Mouse (Mus musculus) cerebellum, postnatal 4 days (tissue): Measurements from ENCODE around the gene Dapk3.
"Not testable (repeated sequence)": the region's sequence is repeated elsewhere in the genome, so short reads cannot be mapped to it uniquely, and the experiment has no call there.

Source experiments
- DNase-seq, 2 experiments: peaks; one replicate each; pipeline ENCODE4 v3.0.0; 2022; ENCODE audit warnings: low spot score in 2 of 2, mixed read lengths in 1 of 2

The Dapk3 gene

GRCm38 (mm10) chr10:81200141-81200540 is 17.3 kb downstream of the Dapk3 start:
- DNase-seq: no peak

GRCm38 (mm10) chr10:81200605-81201287 is 17.9 kb downstream of the Dapk3 start:
- DNase-seq: no peak

- no peak for DNase-seq
Measured at GRCm38 (mm10) chr10:81201807-81202758, 19.3 kb downstream of the Dapk3 start, which contains the start of gene Nmrk2. Gene Nmrk2 (minus strand): TSS chr10:81202051.

- DNase-seq: no peak
Measured at GRCm38 (mm10) chr10:81202978-81203720, 20.3 kb downstream of the Dapk3 start.

GRCm38 (mm10) chr10:81204137-81204536 is 21.3 kb downstream of the Dapk3 start:
- no peak for DNase-seq

- DNase-seq: no peak
Measured at GRCm38 (mm10) chr10:81210154-81210553, 27.3 kb downstream of the Dapk3 start.

GRCm38 (mm10) chr10:81216260-81216659 is 33.5 kb downstream of the Dapk3 start:
- no peak for DNase-seq

- no peak for DNase-seq
Measured at GRCm38 (mm10) chr10:81216810-81217209, 34.0 kb downstream of the Dapk3 start.

- DNase-seq: not testable (repeated sequence)
Measured at GRCm38 (mm10) chr10:81217267-81217666, 34.5 kb downstream of the Dapk3 start.

GRCm38 (mm10) chr10:81217964-81218363 is 35.2 kb downstream of the Dapk3 start:
- DNase-seq: peak; percentile 49 to 68

- no peak for DNase-seq
Measured at GRCm38 (mm10) chr10:81221402-81222015, 38.7 kb downstream of the Dapk3 start.

GRCm38 (mm10) chr10:81223731-81224130 is 40.9 kb downstream of the Dapk3 start:
- not testable (repeated sequence) for DNase-seq

- no peak for DNase-seq
Measured at GRCm38 (mm10) chr10:81229735-81230437, 47.1 kb downstream of the Dapk3 start.

GRCm38 (mm10) chr10:81230438-81231332 is 47.9 kb downstream of the Dapk3 start, which contains the start of gene Atcay:
Gene Atcay (minus strand): TSS chr10:81230833.
- DNase-seq: peak in 1 of 2 experiments; percentile 65

GRCm38 (mm10) chr10:81231436-81231835 is 48.6 kb downstream of the Dapk3 start:
- DNase-seq: no peak

- DNase-seq: peak; percentile 82 to 86
Measured at GRCm38 (mm10) chr10:81232580-81233225, 49.9 kb downstream of the Dapk3 start, which contains the start of gene Zfr2. Gene Zfr2 (plus strand): TSS chr10:81233155.

- no peak for DNase-seq
Measured at GRCm38 (mm10) chr10:81233226-81233585, 50.4 kb downstream of the Dapk3 start.

- DNase-seq: no peak
Measured at GRCm38 (mm10) chr10:81234206-81234605, 51.4 kb downstream of the Dapk3 start.
